Mouse (Mus musculus) forebrain, embryonic 13.5 days (tissue): ENCODE results near the gene Spaca3. TPM values are rescaled to one million over a fixed set of nuclear protein-coding genes. Genes with fewer than 3 reads are reported as not detected.

Source experiments
- ATAC-seq: fragments of 200-750 bp; cut with Nextera tagmentation; 2 replicates; pipeline ENCODE4 v1.8.0; 2017
- H3K27ac ChIP-seq: fragments of 300-500 bp; sonication (generic); 2 replicates; pipeline ENCODE4 v1.5.1; 2015; ENCODE audit warnings: inconsistent platforms, mild to moderate bottlenecking, moderate library complexity
- H3K27me3 ChIP-seq: fragments of 300-500 bp; sonication (generic); 2 replicates; pipeline ENCODE4 v1.6.1; 2015; ENCODE audit warnings: mild to moderate bottlenecking, inconsistent platforms
- H3K36me3 ChIP-seq: fragments of 300-500 bp; sonication (generic); 2 replicates; pipeline ENCODE4 v1.6.1; 2015; ENCODE audit warnings: mild to moderate bottlenecking, inconsistent platforms; ENCODE audit not compliant: poor library complexity, severe bottlenecking
- H3K4me1 ChIP-seq: fragments of 300-500 bp; sonication (generic); 2 replicates; pipeline ENCODE4 v1.6.1; 2015; ENCODE audit warnings: inconsistent platforms
- H3K4me2 ChIP-seq: fragments of 300-500 bp; sonication (generic); 2 replicates; pipeline ENCODE4 v1.6.1; 2015; ENCODE audit warnings: inconsistent platforms, mild to moderate bottlenecking, moderate library complexity
- H3K4me3 ChIP-seq: fragments of 300-500 bp; sonication (generic); 2 replicates; pipeline ENCODE4 v1.5.1; 2015; ENCODE audit warnings: mild to moderate bottlenecking, inconsistent platforms
- H3K9ac ChIP-seq: fragments of 300-500 bp; sonication (generic); 2 replicates; pipeline ENCODE4 v1.6.1; 2015; ENCODE audit warnings: mild to moderate bottlenecking, inconsistent platforms
- H3K9me3 ChIP-seq: fragments of 300-500 bp; sonication (generic); replicated peaks from 2 replicates; pipeline ENCODE4 v1.6.1; 2016; ENCODE audit warnings: inconsistent platforms
- WGBS: fragments of 180-500 bp; shearing (Covaris S2); methylation state at CpG from one replicate; pipeline ENCODE4 v1.1.7; 2015; 5-methylcytosine and 5-hydroxymethylcytosine counted together
- polyA plus RNA-seq: library from polyadenylated mRNA; unstranded; fragments of >200 nt; fragmentation: Nextera tagmentation; extraction: Ambion mirVana; gene quantifications from 2 replicates; pipeline ENCODE4 v1.2.1, GENCODE M21; 2015

Spaca3 gene
- polyA plus RNA-seq, 1 experiment from 2014 or later = not detected

DNA sequence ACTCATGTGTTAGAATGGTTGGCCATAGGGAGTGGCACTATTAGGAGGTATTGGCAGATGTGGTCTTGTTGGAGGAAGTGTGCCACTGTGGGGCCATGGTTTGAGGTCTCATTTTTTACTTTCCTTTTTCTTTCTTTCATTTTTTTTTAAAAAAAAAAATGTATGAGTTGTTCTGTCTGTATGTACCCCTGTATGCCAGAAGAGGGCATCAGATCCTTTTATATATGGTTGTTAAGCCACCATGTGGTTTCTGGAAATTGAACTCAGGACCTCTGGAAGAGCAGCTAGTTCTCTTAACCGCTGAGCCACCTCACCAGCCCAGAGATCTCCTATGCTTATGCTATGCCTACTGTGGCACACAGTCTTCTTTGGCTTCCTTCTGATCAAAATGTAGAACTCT lies 19.4 kb upstream of the Spaca3 start:
- no peak overlapping the region for H3K27ac ChIP-seq
- H3K27me3 ChIP-seq = peaks cover 15% of the 10 kb centered on the region; the same call in 1 of the 2 replicates
- H3K4me1 ChIP-seq = no peaks in the 10 kb centered on the region
- H3K36me3 ChIP-seq = no peaks in the 10 kb centered on the region
- no peaks in the 10 kb centered on the region for H3K9me3 ChIP-seq
- no peak overlapping the region for H3K4me2 ChIP-seq
- no peak overlapping the region for H3K9ac ChIP-seq
- no peak for ATAC-seq
- H3K4me3 ChIP-seq = no peak overlapping the region
- 67% methylated on average over 1 of the region's 1 CpGs for WGBS

DNA sequence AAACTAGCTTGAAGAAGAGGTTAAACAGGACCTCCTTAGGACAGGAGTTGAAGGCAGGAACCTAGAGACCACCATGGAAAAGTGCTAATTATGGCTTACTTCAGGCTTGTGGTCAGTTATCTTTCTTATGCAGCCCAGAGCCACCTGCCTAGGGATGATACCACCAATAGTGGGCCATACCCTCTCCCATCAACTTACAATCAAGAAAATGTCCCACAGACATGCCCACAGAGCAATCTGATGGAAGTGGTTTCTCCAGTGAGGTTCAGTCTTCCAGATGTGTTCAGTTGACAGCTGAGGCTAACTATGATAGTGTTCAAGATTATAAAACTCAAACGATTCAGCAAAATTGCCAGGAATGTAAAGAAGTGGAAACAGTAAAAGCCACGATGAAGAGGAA lies 14.7 kb upstream of the Spaca3 start:
- ATAC-seq = no peak
- WGBS = 88% methylated on average over 2 of the region's 2 CpGs
- H3K36me3 ChIP-seq = no peaks in the 10 kb centered on the region

DNA sequence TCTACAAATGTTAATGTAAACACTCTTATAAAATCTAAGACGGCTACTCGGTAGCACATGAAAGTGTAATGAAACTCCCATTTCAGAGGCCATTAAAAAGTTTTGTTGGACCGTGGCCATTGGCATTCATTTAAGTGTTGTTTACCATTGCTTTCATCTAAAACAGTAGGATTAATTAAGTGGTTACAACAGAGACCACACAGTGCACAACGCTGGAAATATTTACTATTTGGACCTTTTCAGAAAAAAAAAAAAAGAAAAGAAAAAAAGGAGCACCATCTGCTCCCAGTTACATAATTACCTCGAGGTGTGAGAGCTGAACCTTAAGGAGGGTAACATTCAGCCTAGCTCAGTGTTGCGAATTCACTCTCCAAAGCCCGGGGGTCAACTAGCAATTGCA lies 12.7 kb upstream of the Spaca3 start:
- WGBS = 37% methylated on average over 7 of the region's 7 CpGs
- H3K9me3 ChIP-seq = no peaks in the 10 kb centered on the region
- no peaks in the 10 kb centered on the region for H3K4me1 ChIP-seq
- H3K27ac ChIP-seq = no peak overlapping the region
- ATAC-seq = no peak
- no peak overlapping the region for H3K4me2 ChIP-seq
- H3K27me3 ChIP-seq = peaks cover 27% of the 10 kb centered on the region
- no peak overlapping the region for H3K9ac ChIP-seq
- H3K4me3 ChIP-seq = no peak overlapping the region
- H3K36me3 ChIP-seq = no peaks in the 10 kb centered on the region

More for the DNA sequence above, 14.7 kb upstream of the Spaca3 start:
- Histone ChIP-seq H3K4me3 (no peak overlapping the region), H3K9me3 (no peaks in the 10 kb centered on the region), H3K9ac (no peak overlapping the region), H3K4me1 (no peaks in the 10 kb centered on the region), H3K27ac (no peak overlapping the region), H3K27me3 (peaks cover 27% of the 10 kb centered on the region), H3K4me2 (no peak overlapping the region)

DNA sequence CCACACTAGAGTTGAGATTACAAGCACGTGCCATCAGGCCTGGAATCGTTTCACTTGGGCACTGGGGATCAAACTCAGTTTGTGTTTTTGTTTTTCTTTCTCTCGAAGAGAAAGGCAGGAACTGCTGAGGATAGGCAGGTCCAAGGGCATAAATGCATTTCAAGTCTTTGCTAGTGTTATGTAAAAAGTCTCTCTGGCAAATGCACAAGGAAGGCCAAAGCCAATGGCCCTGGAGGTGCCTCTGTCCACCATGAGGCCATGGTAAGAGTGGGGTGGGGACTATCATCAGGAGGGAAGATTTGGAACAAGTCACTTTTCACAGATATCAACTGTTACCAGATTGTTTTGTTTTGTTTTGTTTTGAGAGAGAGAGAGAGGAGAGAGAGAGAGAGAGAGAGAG lies 12.1 kb upstream of the Spaca3 start:
- Histone ChIP-seq H3K4me1 (no peaks in the 10 kb centered on the region), H3K4me3 (no peak overlapping the region), H3K9me3 (no peaks in the 10 kb centered on the region), H3K9ac (no peak overlapping the region), H3K27me3 (peaks cover 33% of the 10 kb centered on the region), H3K4me2 (no peak overlapping the region), H3K36me3 (no peaks in the 10 kb centered on the region), H3K27ac (no peak overlapping the region)
- 59% methylated on average over 3 of the region's 3 CpGs for WGBS
- ATAC-seq = no peak

DNA sequence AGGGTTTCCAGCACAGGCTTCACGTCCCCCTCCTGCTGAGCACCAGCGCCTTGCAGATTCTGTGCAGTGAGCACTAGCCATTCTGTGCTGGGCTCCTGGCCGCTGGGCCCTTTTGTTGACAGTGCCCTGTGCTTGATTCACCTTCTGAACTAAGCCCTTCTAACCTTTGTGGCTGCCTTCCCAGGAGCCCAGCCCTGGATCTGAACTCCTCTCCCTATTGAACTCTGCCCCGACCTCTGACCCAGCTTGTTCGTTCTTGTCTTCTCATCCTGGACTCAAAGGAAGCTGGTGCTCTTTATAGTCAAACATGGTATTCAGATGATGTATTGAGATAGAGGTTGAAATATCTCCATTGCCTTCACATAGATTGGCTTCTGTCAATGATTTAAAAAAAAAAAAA lies 10.0 kb upstream of the Spaca3 start:
- Histone ChIP-seq H3K27ac (no peak overlapping the region), H3K9me3 (no peaks in the 10 kb centered on the region), H3K9ac (no peak overlapping the region), H3K4me1 (peaks cover 6% of the 10 kb centered on the region), H3K4me3 (no peak overlapping the region), H3K27me3 (peaks cover 23% of the 10 kb centered on the region), H3K4me2 (no peak overlapping the region), H3K36me3 (no peaks in the 10 kb centered on the region)
- no peak for ATAC-seq
- WGBS = 61% methylated on average over 5 of the region's 5 CpGs

DNA sequence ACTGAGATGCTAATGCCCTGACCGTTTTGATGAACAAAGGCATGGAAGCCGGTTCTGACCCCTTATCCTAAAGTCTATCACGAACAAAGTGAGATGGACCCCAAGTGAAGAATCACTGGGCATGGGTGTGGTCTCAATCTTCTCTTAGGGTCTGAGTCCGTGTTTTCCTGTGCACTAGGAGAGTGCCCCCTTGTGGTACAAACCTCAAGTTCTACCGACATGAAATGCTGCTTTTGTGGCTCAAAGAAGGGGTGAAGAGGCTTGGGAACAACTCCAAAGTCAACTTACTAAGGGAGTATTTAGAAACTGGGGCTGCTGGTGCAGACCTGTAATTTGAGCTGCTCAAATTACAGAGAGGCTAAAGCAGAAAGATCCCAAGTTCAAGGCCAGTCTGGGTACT lies 6.3 kb upstream of the Spaca3 start:
- no peaks in the 10 kb centered on the region for H3K9me3 ChIP-seq
- no peak overlapping the region for H3K27ac ChIP-seq
- no peak overlapping the region for H3K9ac ChIP-seq
- no peak overlapping the region for H3K4me3 ChIP-seq
- H3K4me1 ChIP-seq = peaks cover 9% of the 10 kb centered on the region
- 48% methylated on average over 5 of the region's 5 CpGs for WGBS
- H3K36me3 ChIP-seq = no peaks in the 10 kb centered on the region
- ATAC-seq = no peak
- no peak overlapping the region for H3K4me2 ChIP-seq
- H3K27me3 ChIP-seq = peaks cover 13% of the 10 kb centered on the region

DNA sequence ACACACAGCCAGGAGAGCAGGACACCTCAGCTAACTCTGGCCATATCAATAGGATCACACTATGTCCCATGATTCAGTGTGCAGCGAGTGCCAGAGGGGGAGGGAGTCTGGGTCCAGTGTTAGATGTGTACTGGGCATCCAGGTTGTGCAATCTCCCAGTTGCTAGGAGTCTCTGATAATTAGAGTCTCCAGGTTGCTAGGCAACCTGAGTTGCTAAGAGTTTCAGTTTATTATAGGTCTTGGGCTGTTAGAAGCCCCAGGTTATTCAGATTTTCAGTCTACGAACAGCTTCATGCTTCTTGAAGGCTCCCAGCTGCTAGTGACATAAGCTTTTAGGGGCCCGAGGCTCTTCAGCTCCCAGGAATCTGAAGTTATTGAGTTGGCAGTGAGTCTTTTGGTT lies 5.2 kb upstream of the Spaca3 start:
- no peak for ATAC-seq
- no peaks in the 10 kb centered on the region for H3K36me3 ChIP-seq

DNA sequence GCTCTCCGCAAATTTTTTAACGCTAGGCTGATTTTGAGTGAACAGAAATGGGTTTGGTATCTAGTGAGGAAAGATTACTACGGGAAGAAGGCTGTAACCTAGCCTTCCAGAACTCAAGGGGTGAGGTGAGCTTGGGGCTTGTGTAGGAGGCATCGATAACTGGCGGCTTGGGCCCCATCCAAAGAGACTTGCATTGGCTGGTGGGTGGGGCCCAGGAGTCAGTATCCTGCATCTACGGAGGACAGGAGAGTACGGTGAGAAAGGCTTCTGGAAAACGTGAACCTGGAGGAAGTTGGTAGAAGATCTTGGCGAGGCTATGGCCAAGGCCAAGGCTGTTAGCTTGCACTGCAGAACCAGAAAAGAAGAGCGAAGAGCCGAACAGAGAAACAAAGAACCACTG lies 3.7 kb upstream of the Spaca3 start:
- Histone ChIP-seq H3K4me2 (no peak overlapping the region), H3K9ac (no peak overlapping the region), H3K27me3 (0 out of 2 replicates have a peak, but pooled peaks cover 6% of the 10 kb centered on the region), H3K4me1 (peaks cover 9% of the 10 kb centered on the region), H3K27ac (no peak overlapping the region), H3K4me3 (no peak overlapping the region), H3K9me3 (no peaks in the 10 kb centered on the region), H3K36me3 (no peaks in the 10 kb centered on the region)
- 90% methylated on average over 11 of the region's 11 CpGs for WGBS
- ATAC-seq = no peak

More for the DNA sequence above, 5.2 kb upstream of the Spaca3 start:
- Histone ChIP-seq H3K9me3 (no peaks in the 10 kb centered on the region), H3K4me1 (peaks cover 9% of the 10 kb centered on the region), H3K4me3 (no peak overlapping the region), H3K27ac (no peak overlapping the region), H3K9ac (no peak overlapping the region), H3K27me3 (0 out of 2 replicates have a peak, but pooled peaks cover 6% of the 10 kb centered on the region), H3K4me2 (no peak overlapping the region)
- WGBS = 35% methylated on average over 3 of the region's 3 CpGs

DNA sequence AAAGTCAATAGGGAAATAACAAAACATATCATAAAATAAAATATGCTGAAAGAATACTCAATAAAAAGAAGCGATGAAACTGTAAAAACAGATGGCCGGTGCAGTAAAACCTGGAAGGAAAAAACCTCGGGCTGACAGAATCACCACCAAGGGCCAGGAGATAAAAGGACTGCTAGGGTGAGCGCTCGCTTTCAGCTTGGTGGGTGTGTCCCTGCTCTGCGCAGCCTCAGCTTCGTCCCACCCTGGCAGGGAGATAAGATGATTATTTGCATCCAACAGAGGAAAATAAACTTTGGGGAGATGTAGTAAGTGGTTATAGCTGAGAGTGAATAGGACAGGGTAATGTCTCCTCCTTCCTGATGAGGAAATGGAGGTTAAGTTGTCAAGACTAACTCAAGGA lies 3.3 kb upstream of the Spaca3 start:
- Histone ChIP-seq H3K4me1 (peaks cover 9% of the 10 kb centered on the region), H3K4me2 (no peak overlapping the region), H3K4me3 (no peak overlapping the region), H3K9me3 (no peaks in the 10 kb centered on the region), H3K9ac (no peak overlapping the region), H3K27ac (no peak overlapping the region), H3K36me3 (no peaks in the 10 kb centered on the region), H3K27me3 (0 out of 2 replicates have a peak, but pooled peaks cover 6% of the 10 kb centered on the region)
- 73% methylated on average over 7 of the region's 7 CpGs for WGBS
- no peak for ATAC-seq

DNA sequence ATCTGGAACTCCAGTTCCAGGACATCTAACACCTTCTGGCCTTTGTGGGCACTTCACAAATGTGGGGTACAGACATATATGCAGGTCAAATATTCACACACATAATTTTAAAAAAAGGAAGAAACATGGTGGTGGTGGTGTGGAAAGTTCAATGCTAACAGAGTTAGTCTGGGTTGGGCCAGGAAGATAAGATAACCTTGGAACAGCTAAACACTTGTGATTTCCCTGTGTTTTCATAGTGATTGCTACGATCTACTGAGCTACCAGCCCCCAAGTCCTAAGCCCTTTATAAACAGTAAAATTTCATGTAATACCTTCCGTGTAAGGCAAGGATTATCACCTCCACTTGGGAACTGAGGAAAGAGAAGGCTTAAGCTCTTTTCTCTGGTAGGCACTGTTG lies 1.3 kb upstream of the Spaca3 start:
- Histone ChIP-seq H3K27ac (no peak overlapping the region), H3K36me3 (no peaks in the 10 kb centered on the region), H3K4me1 (peaks cover 9% of the 10 kb centered on the region), H3K9me3 (no peaks in the 10 kb centered on the region), H3K9ac (no peak overlapping the region), H3K27me3 (no peaks in the 10 kb centered on the region), H3K4me3 (no peak overlapping the region), H3K4me2 (no peak overlapping the region)
- WGBS = 90% methylated on average over 2 of the region's 2 CpGs
- no peak for ATAC-seq

DNA sequence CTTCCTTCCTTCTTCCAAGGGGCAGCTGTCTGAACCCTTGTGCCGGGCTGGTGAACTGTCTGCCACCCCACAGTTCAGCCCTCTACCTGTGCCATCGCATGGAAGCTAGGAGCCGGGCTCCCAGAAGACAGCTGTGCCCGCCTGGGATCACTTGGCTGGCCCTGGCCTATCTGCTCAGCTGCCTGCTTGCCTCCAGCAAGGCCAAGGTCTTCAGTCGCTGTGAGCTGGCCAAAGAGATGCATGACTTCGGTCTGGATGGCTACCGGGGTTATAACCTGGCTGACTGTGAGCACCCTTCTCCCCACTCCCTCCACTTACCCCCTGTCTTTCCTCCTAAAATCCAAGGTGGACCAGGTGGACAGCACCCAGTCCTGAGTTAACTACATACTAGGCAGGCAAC lies 4.8 kb downstream of the Spaca3 start:
- WGBS = 95% methylated on average over 7 of the region's 7 CpGs
- H3K27me3 ChIP-seq = no peaks in the 10 kb centered on the region
- H3K9me3 ChIP-seq = no peaks in the 10 kb centered on the region
- no peak overlapping the region for H3K4me3 ChIP-seq
- no peak for ATAC-seq
- H3K4me1 ChIP-seq = no peaks in the 10 kb centered on the region
- H3K9ac ChIP-seq = no peak overlapping the region
- no peaks in the 10 kb centered on the region for H3K36me3 ChIP-seq
- H3K27ac ChIP-seq = no peak overlapping the region
- no peak overlapping the region for H3K4me2 ChIP-seq

DNA sequence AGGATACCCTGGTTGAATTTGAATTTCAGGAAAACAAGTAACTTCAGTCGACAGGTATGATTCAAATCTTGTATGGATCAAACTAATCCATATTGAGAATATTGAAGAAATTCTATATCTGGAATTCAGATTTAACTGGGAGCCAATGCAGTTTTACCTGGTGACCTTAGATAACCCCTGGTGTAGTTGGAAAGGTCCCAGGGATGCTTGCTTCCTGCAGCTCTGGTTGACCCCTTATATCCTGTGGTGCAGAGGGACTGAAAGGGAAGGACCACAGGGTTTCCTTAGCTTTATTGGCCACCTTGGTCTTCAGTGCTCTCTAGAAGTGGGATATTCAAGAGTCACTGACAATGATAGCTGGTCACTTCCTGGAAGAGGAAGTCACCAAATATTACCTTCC lies 9.9 kb downstream of the Spaca3 start:
- H3K36me3 ChIP-seq = no peaks in the 10 kb centered on the region
- H3K27ac ChIP-seq = no peak overlapping the region
- no peak overlapping the region for H3K4me3 ChIP-seq
- H3K4me1 ChIP-seq = no peaks in the 10 kb centered on the region
- no peaks in the 10 kb centered on the region for H3K27me3 ChIP-seq
- H3K4me2 ChIP-seq = no peak overlapping the region
- ATAC-seq = no peak
- WGBS = 94% methylated on average over 1 of the region's 1 CpGs
- H3K9me3 ChIP-seq = no peaks in the 10 kb centered on the region
- H3K9ac ChIP-seq = no peak overlapping the region
